Mouse (Mus musculus) hematopoietic multipotent progenitor cell, adult 10-12 weeks (in vitro differentiated cells): Measurements from ENCODE around the gene Acnat2. TPM values are rescaled to one million over a fixed set of nuclear protein-coding genes. Genes with fewer than 3 reads are reported as not detected.

Experiments used
- polyA plus RNA-seq: library from polyadenylated mRNA; stranded (reverse); fragments of >175 nt; gene quantifications from 2 replicates; pipeline ENCODE4 v1.2.3, GENCODE M21; 2012; ENCODE audit warnings: low replicate concordance

Gene Acnat2
- not detected in 2 replicates for polyA plus RNA-seq

GRCm38 (mm10) chr4:49407957-49408356, at the start of gene Acnat2:
TSS of gene Acnat2 (minus strand) at chr4:49408151.

Other genes with a start within 250 kb of the Acnat2 start
- 0.15 TPM in 1 of 2 replicates, not detected in the other for gene Acnat1, start 65.8 kb upstream of the Acnat2 start, polyA plus RNA-seq
- not detected in 2 replicates for gene Baat, start 98.4 kb upstream of the Acnat2 start, polyA plus RNA-seq
- gene Mrpl50, start 112.9 kb upstream of the Acnat2 start, polyA plus RNA-seq, result 0.83 and 2.4 TPM in 2 replicates
- gene Zfp189, start 113.0 kb upstream of the Acnat2 start, polyA plus RNA-seq, result 1.2 and 1.6 TPM in 2 replicates
- not detected in 2 replicates for gene Aldob, start 141.4 kb upstream of the Acnat2 start, polyA plus RNA-seq
- gene Tmem246, start 189.7 kb upstream of the Acnat2 start, polyA plus RNA-seq, result 0.62 TPM in 1 of 2 replicates, not detected in the other
- 32.6 and 58.2 TPM in 2 replicates for gene Rnf20, start 223.9 kb upstream of the Acnat2 start, polyA plus RNA-seq